In genomic region chr11:105347162-105348161, GRCm38 (mm10) we compare ENCODE assay signal across 8 mouse cellular contexts. TPM values are rescaled to one million over a fixed set of nuclear protein-coding genes. Genes with fewer than 3 reads are reported as not detected.
DNase-seq lines count a peak whose midpoint lies in the region; ATAC-seq and TF ChIP-seq lines count a peak whose summit lies in the region.

No protein-coding gene starts in this region.

- H3K79me2 ChIP-seq in CH12.LX (replicated peaks; ENCODE audit: control insufficient read depth, extremely low read depth, insufficient read depth, poor library complexity, severe bottlenecking), result no peaks in the 10 kb centered on the region

- TF ChIP-seq EP300 in CH12.LX (IDR thresholded peaks at IDR 0.05; ENCODE audit: low read length), result no peak
- TF ChIP-seq EP300 in liver, embryonic 14.5 days (IDR thresholded peaks at IDR 0.05; ENCODE audit: low read depth), result no peak

- peak; percentile 93 to 97 for TF ChIP-seq CTCF in CH12.LX (conservative IDR thresholded peaks at IDR 0.05 in 1 of 2, IDR thresholded peaks at IDR 0.05 in 1 of 2; ENCODE audit: low read depth in 2 of 2, low read length in 2 of 2)
- peak; percentile 95 for TF ChIP-seq CTCF in liver, embryonic 14.5 days (IDR thresholded peaks at IDR 0.05; ENCODE audit: low read depth)

- H3K36me3 ChIP-seq in CH12.LX (replicated peaks in 1 of 2; ENCODE audit: control insufficient read depth in 1 of 2, insufficient read depth in 1 of 2, low read length in 1 of 2), result no peaks in the 10 kb centered on the region
- H3K36me3 ChIP-seq in forebrain, embryonic 11.5 days (ENCODE audit: control insufficient read depth, insufficient read depth, low read length), result no peaks in the 10 kb centered on the region; the same call in 1 of the 2 replicates
- H3K36me3 ChIP-seq in heart, embryonic 16.5 days (ENCODE audit: control insufficient read depth, insufficient read depth), result no peaks in the 10 kb centered on the region
- H3K36me3 ChIP-seq in liver, embryonic 14.5 days (replicated peaks; ENCODE audit: control insufficient read depth, insufficient read depth, low read depth), result no peaks in the 10 kb centered on the region
- peaks cover 8% of the 10 kb centered on the region for H3K36me3 ChIP-seq in neural tube, embryonic 12.5 days

- H3K27me3 ChIP-seq in CH12.LX (replicated peaks), result peaks cover 4% of the 10 kb centered on the region
- H3K27me3 ChIP-seq in forebrain, embryonic 11.5 days (ENCODE audit: control insufficient read depth, insufficient read depth, low read length), result no peaks in the 10 kb centered on the region
- H3K27me3 ChIP-seq in heart, embryonic 16.5 days (ENCODE audit: control insufficient read depth, insufficient read depth, low read length), result no peaks in the 10 kb centered on the region
- H3K27me3 ChIP-seq in liver, embryonic 14.5 days (ENCODE audit: control insufficient read depth, insufficient read depth, low read length), result no peaks in the 10 kb centered on the region
- no peaks in the 10 kb centered on the region for H3K27me3 ChIP-seq in neural tube, embryonic 12.5 days (replicated peaks)

- peaks cover 9 to 24% of the 10 kb centered on the region in 2 experiments; a peak in 3 of 4 replicates for H3K4me1 ChIP-seq in CH12.LX (ENCODE audit: control insufficient read depth in 1 of 2, insufficient read depth in 2 of 2)
- 0 out of 2 replicates have a peak, but pooled peaks cover 2% of the 10 kb centered on the region for H3K4me1 ChIP-seq in forebrain, embryonic 11.5 days (replicated peaks; ENCODE audit: control insufficient read depth, insufficient read depth, low read length)
- H3K4me1 ChIP-seq in heart, embryonic 16.5 days (ENCODE audit: control insufficient read depth, insufficient read depth, low read length), result peaks cover 4% of the 10 kb centered on the region
- H3K4me1 ChIP-seq in liver, embryonic 14.5 days (replicated peaks; ENCODE audit: control insufficient read depth in 2 of 2, insufficient read depth in 2 of 2, low read length in 1 of 2), result peaks cover 14 to 19% of the 10 kb centered on the region in 2 experiments
- no peaks in the 10 kb centered on the region for H3K4me1 ChIP-seq in neural tube, embryonic 12.5 days

- H3K27ac ChIP-seq in CH12.LX (ENCODE audit: insufficient read depth, low read depth), result no peak overlapping the region
- no peak overlapping the region for H3K27ac ChIP-seq in forebrain, embryonic 11.5 days (ENCODE audit: low read depth, low read length)
- H3K27ac ChIP-seq in heart, embryonic 16.5 days (ENCODE audit: low read length), result no peak overlapping the region
- H3K27ac ChIP-seq in liver, embryonic 14.5 days, result no peak overlapping the region
- no peak overlapping the region for H3K27ac ChIP-seq in neural tube, embryonic 12.5 days

- H3K4me2 ChIP-seq in CH12.LX (ENCODE audit: insufficient read depth, low read depth, poor library complexity, severe bottlenecking), result peak overlapping the region; percentile 17; the same call in 1 of the 2 replicates
- H3K4me2 ChIP-seq in forebrain, embryonic 11.5 days (ENCODE audit: low read depth, low read length, severe bottlenecking), result no peak overlapping the region; the same call in 1 of the 2 replicates
- H3K4me2 ChIP-seq in heart, embryonic 16.5 days (ENCODE audit: low read depth, low read length), result no peak overlapping the region
- H3K4me2 ChIP-seq in liver, embryonic 14.5 days (ENCODE audit: low read depth), result no peak overlapping the region
- H3K4me2 ChIP-seq in neural tube, embryonic 12.5 days (replicated peaks), result no peak overlapping the region

- dilution Hi-C loops in CH12.LX (cut with MboI; ENCODE audit: extremely low pct_ligation_motif_present, extremely low pct_unique_long_range_greater_than_20kb, low sequenced_read_pairs), result no loop called here

- H3K9me3 ChIP-seq in CH12.LX (replicated peaks; ENCODE audit: low read length), result no peaks in the 10 kb centered on the region
- H3K9me3 ChIP-seq in forebrain, embryonic 11.5 days (ENCODE audit: control insufficient read depth, low read length), result no peaks in the 10 kb centered on the region
- 0 out of 2 replicates have a peak, but pooled peaks cover 2% of the 10 kb centered on the region for H3K9me3 ChIP-seq in heart, embryonic 16.5 days (replicated peaks; ENCODE audit: control insufficient read depth, low read length)
- H3K9me3 ChIP-seq in liver, embryonic 14.5 days (ENCODE audit: control insufficient read depth, low read length), result no peaks in the 10 kb centered on the region
- no peaks in the 10 kb centered on the region for H3K9me3 ChIP-seq in neural tube, embryonic 12.5 days

- WGBS in forebrain, embryonic 11.5 days, result 66% methylated on average over 28 of the region's 28 CpGs
- WGBS in heart, embryonic 16.5 days, result 54% methylated on average over 28 of the region's 28 CpGs
- WGBS in liver, embryonic 14.5 days (ENCODE audit: insufficient replicate concordance), result 42% methylated on average over 28 of the region's 28 CpGs
- 64% methylated on average over 28 of the region's 28 CpGs for WGBS in neural tube, embryonic 12.5 days

- ATAC-seq in forebrain, embryonic 11.5 days (replicated peaks; ENCODE audit: low FRiP score), result peak; percentile 38; the same call in 1 of the 2 replicates
- peak; percentile 73 for ATAC-seq in heart, embryonic 16.5 days (replicated peaks; ENCODE audit: extremely low read depth, insufficient read depth, low FRiP score)
- ATAC-seq in liver, embryonic 14.5 days (ENCODE audit: insufficient read depth), result peak; percentile 53; the same call in 1 of the 2 replicates
- peak; percentile 74 for ATAC-seq in neural tube, embryonic 12.5 days (ENCODE audit: low FRiP score, low read depth)

- H3K9ac ChIP-seq in CH12.LX (ENCODE audit: insufficient read depth, low read depth), result no peak overlapping the region
- H3K9ac ChIP-seq in forebrain, embryonic 11.5 days (ENCODE audit: low read length), result no peak overlapping the region
- no peak overlapping the region for H3K9ac ChIP-seq in heart, embryonic 16.5 days (ENCODE audit: low read length)
- no peak overlapping the region for H3K9ac ChIP-seq in liver, embryonic 14.5 days (replicated peaks)
- no peak overlapping the region for H3K9ac ChIP-seq in neural tube, embryonic 12.5 days

- in situ Hi-C loops in CH12.LX (cut with MboI; ENCODE audit: low pct_ligation_motif_present, low pct_unique_long_range_greater_than_20kb, low sequenced_read_pairs), result loop anchor here (5.0 kb wide), 2 partner anchors 245 to 565 kb away; no protein-coding TSS in a partner anchor

- TF ChIP-seq POLR2A in CH12.LX (IDR thresholded peaks at IDR 0.05; ENCODE audit: low read depth, low read length), result no peak

- peak; percentile 92 for DNase-seq in CH12.LX (ENCODE audit: extremely low read depth)
- peak; percentile 62 for DNase-seq in c-Kit-negative CD71-positive TER-119-positive erythroid progenitor cells, embryonic 14.5 days (ENCODE audit: low read depth, low spot score)
- peak; percentile 89 for DNase-seq in forebrain, embryonic 11.5 days (ENCODE audit: low spot score)
- DNase-seq in kidney, postnatal 25 days, result peak; percentile 88 to 90
- DNase-seq in liver, embryonic 14.5 days (ENCODE audit: low read depth in 3 of 3, low spot score in 3 of 3), result peak; percentile 55 to 63 (median 63)
- DNase-seq in telencephalon, adult 2 months (ENCODE audit: low read depth, low spot score), result peak; percentile 69

- no peak overlapping the region for H3K4me3 ChIP-seq in CH12.LX (replicated peaks in 1 of 3; ENCODE audit: low read depth in 2 of 3, low read length in 2 of 3, poor library complexity in 1 of 3)
- no peak overlapping the region for H3K4me3 ChIP-seq in forebrain, embryonic 11.5 days (ENCODE audit: low read depth, low read length)
- no peak overlapping the region for H3K4me3 ChIP-seq in heart, embryonic 16.5 days (ENCODE audit: low read length)
- no peak overlapping the region for H3K4me3 ChIP-seq in liver, embryonic 14.5 days (ENCODE audit: insufficient read depth in 1 of 2, low read depth in 2 of 2, low read length in 2 of 2)
- no peak overlapping the region for H3K4me3 ChIP-seq in neural tube, embryonic 12.5 days

- peak; percentile 95 for TF ChIP-seq RAD21 in CH12.LX (IDR thresholded peaks at IDR 0.05; ENCODE audit: low read depth, low read length)

TF ChIP-seq in CH12.LX, 34 proteins besides CTCF, POLR2A, EP300 and RAD21:
- TF ChIP-seq E2F4 (IDR thresholded peaks at IDR 0.05; ENCODE audit: insufficient replicate concordance, low read depth, low read length), result no peak
- TF ChIP-seq ZC3H11A (IDR thresholded peaks at IDR 0.05; ENCODE audit: low read depth, low read length), result peak; percentile 79
- TF ChIP-seq IRF4 (IDR thresholded peaks at IDR 0.05; ENCODE audit: low read depth, low read length), result peak; percentile 12; the same call in 1 of the 2 replicates
- no peak for TF ChIP-seq TBP (conservative IDR thresholded peaks at IDR 0.05; ENCODE audit: low read depth, low read length)
- peak; percentile 73; the same call in 1 of the 2 replicates for TF ChIP-seq MYC (IDR thresholded peaks at IDR 0.05; ENCODE audit: low read depth, low read length)
- peak; percentile 55; the same call in 1 of the 2 replicates for TF ChIP-seq NELFE (IDR thresholded peaks at IDR 0.05; ENCODE audit: low read depth, low read length)
- TF ChIP-seq SMC3 (IDR thresholded peaks at IDR 0.05; ENCODE audit: low read depth, low read length), result peak; percentile 92
- TF ChIP-seq TCF12 (IDR thresholded peaks at IDR 0.05; ENCODE audit: low read depth, low read length), result no peak
- peak; percentile 57; the same call in 1 of the 2 replicates for TF ChIP-seq MAX (IDR thresholded peaks at IDR 0.05; ENCODE audit: low read length)
- no peak for TF ChIP-seq ETS1 (conservative IDR thresholded peaks at IDR 0.05; ENCODE audit: low read depth, low read length)
- TF ChIP-seq JUND (conservative IDR thresholded peaks at IDR 0.05; ENCODE audit: low read depth, low read length), result no peak
- TF ChIP-seq RCOR1 (conservative IDR thresholded peaks at IDR 0.05; ENCODE audit: low read depth, low read length), result no peak
- 0 out of 2 replicates have a peak, but pooled peaks have one; percentile 19 for TF ChIP-seq MEF2A (IDR thresholded peaks at IDR 0.05; ENCODE audit: borderline replicate concordance, low read depth, low read length)
- TF ChIP-seq MAZ (IDR thresholded peaks at IDR 0.05; ENCODE audit: low read depth, low read length), result peak; percentile 73
- TF ChIP-seq USF1 (IDR thresholded peaks at IDR 0.05; ENCODE audit: low read depth, low read length), result no peak
- TF ChIP-seq ELF1 (IDR thresholded peaks at IDR 0.05; ENCODE audit: low read depth, low read length), result peak; percentile 17; the same call in 1 of the 2 replicates
TF ChIP-seq in CH12.LX: peak in this region for 9.

RNA-seq across cellular contexts. Expression of gene Mrc2, which starts 55.0 kb away (rescaled TPM):
- under 0.01 and 0.25 TPM in 2 replicates for total RNA-seq in CH12.LX (2012; rRNA removed)
- 0.04 and 0.09 TPM in 2 replicates for total RNA-seq in CH12.LX (2014; rRNA removed)
- polyA plus RNA-seq in CH12.LX (2012; ENCODE audit: insufficient read length, low read depth), result 0.10 and 0.19 TPM in 2 replicates
- 11.4 and 11.9 TPM in 2 replicates for polyA plus RNA-seq in forebrain, embryonic 11.5 days (2014; fragmentation: Nextera tagmentation; extraction: Ambion mirVana)
- 6.4 and 9.9 TPM in 2 replicates for polyA plus RNA-seq in heart, embryonic 16.5 days (2015; fragmentation: Nextera tagmentation; extraction: Ambion mirVana)
- 0.80 and 0.82 TPM in 2 replicates for polyA plus RNA-seq in liver, embryonic 14.5 days (2012; rRNA removed)
- 0.28 and 0.37 TPM in 2 replicates for polyA plus RNA-seq in liver, embryonic 14.5 days (2014; fragmentation: Nextera tagmentation; extraction: Ambion mirVana)
- 11.3 and 13.1 TPM in 2 replicates for polyA plus RNA-seq in neural tube, embryonic 12.5 days (2016; fragmentation: Nextera tagmentation; extraction: Ambion mirVana)
